Mouse (Mus musculus) heart, embryonic 10.5 days (tissue): ENCODE results near the gene Rnf187. TPM values are rescaled to one million over a fixed set of nuclear protein-coding genes. Genes with fewer than 3 reads are reported as not detected.

Experiments used
- DNase-seq: peaks from one replicate; pipeline ENCODE4 v3.0.0-alpha.2; 2017; ENCODE audit warnings: low spot score
- H3K27ac ChIP-seq: fragments of 300-500 bp; sonication (generic); 2 replicates; pipeline ENCODE4 v1.5.1; 2016; ENCODE audit warnings: mild to moderate bottlenecking
- H3K27me3 ChIP-seq: fragments of 300-500 bp; sonication (generic); 2 replicates; pipeline ENCODE4 v1.6.1; 2016; ENCODE audit warnings: mild to moderate bottlenecking; ENCODE audit not compliant: poor library complexity, insufficient read depth, severe bottlenecking
- H3K36me3 ChIP-seq: fragments of 300-500 bp; sonication (generic); 2 replicates; pipeline ENCODE4 v1.6.1; 2016; ENCODE audit warnings: mild to moderate bottlenecking, moderate library complexity
- H3K4me1 ChIP-seq: fragments of 300-500 bp; sonication (generic); 2 replicates; pipeline ENCODE4 v1.6.1; 2016; ENCODE audit warnings: mild to moderate bottlenecking
- H3K4me3 ChIP-seq: fragments of 300-500 bp; sonication (generic); 2 replicates; pipeline ENCODE4 v1.5.1; 2016; ENCODE audit warnings: mild to moderate bottlenecking, moderate library complexity
- H3K9me3 ChIP-seq: fragments of 300-500 bp; sonication (generic); 2 replicates; pipeline ENCODE4 v1.6.1; 2016; ENCODE audit warnings: mild to moderate bottlenecking, moderate library complexity
- WGBS: fragments of 180-500 bp; shearing (Covaris S2); methylation state at CpG from one replicate; pipeline ENCODE4 v1.1.7; 2016; 5-methylcytosine and 5-hydroxymethylcytosine counted together
- microRNA-seq: library from miRNA; unstranded; fragments of <30 nt; microRNA quantifications from one replicate; pipeline ENCODE4, GENCODE M21; 2017
- polyA plus RNA-seq: library from polyadenylated mRNA; unstranded; fragments of >200 nt; fragmentation: Nextera tagmentation; extraction: Ambion mirVana; gene quantifications from 2 replicates; pipeline ENCODE4 v1.2.1, GENCODE M21; 2016

Gene Rnf187
- polyA plus RNA-seq, 1 experiment from 2014 or later, result 213 TPM

GRCm38 (mm10) chr11:58903511-58904409 is 35.0 kb downstream of the Rnf187 start, which contains the start of gene Zfp39:
Zfp39 (minus strand) TSS chr11:58904225.
- H3K4me3 ChIP-seq, result peak within 1 kb of the TSS; percentile 88
- peak within 1 kb of the TSS; percentile 96 for H3K27ac ChIP-seq
- no peaks in the 10 kb centered on the region for H3K27me3 ChIP-seq
- H3K9me3 ChIP-seq, result no peaks in the 10 kb centered on the region
- H3K4me1 ChIP-seq, result peaks cover 21% of the 10 kb centered on the region
- DNase-seq, result peak; percentile 98
- peaks cover 25% of the 10 kb centered on the region for H3K36me3 ChIP-seq
- WGBS, result under 1% methylated on average over 40 of the region's 40 CpGs

GRCm38 (mm10) chr11:58901080-58901479 is 37.6 kb downstream of the Rnf187 start:
- no peaks in the 10 kb centered on the region for H3K9me3 ChIP-seq
- no peak for DNase-seq
- H3K27me3 ChIP-seq, result no peaks in the 10 kb centered on the region
- no peak overlapping the region for H3K4me3 ChIP-seq
- peaks cover 42% of the 10 kb centered on the region for H3K36me3 ChIP-seq
- H3K4me1 ChIP-seq, result peaks cover 21% of the 10 kb centered on the region
- H3K27ac ChIP-seq, result no peak overlapping the region

DNA sequence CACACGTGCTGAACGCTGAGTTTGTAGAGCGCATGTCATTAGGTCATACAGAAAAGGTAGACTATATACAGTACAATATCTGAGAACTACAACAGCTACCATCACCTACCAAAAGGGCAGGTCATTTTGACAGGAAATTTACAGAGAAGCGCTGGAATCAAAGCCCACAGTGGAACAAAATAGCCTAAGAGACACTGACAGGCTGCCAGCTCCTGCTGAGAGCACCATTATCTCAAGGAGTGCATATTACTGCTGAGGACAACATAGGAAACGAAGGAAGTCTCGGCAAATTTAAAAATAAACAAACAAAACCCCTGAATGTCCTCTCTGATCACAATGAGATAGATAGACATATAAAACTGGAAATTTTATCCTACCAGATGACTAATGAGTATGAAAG is 41.2 kb downstream of the Rnf187 start:
- WGBS, result 80% methylated on average over 6 of the region's 6 CpGs
- DNase-seq, result no peak
- Histone ChIP-seq H3K4me1 (no peaks in the 10 kb centered on the region), H3K9me3 (no peaks in the 10 kb centered on the region), H3K4me3 (no peak overlapping the region), H3K27ac (no peak overlapping the region), H3K27me3 (no peaks in the 10 kb centered on the region), H3K36me3 (peaks cover 65% of the 10 kb centered on the region)

DNA sequence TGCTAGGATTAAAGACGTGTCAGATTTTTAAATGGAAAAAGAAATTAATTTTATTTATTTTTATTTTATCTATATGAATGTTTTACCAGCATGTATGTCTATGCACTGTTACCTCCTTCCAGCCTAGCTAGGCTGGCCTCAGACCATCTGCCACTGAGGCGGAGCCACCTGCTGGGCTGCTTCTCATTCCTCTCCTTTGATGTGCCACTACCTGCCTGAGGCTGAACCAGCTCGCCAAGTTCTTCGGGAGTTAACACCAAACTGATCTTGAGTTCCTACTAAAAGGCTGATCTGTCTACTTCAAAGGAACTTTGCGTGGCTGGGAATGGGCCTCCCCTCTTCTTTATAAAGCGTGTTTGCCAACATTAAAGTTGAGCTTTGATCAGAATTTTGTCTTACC is 44.3 kb downstream of the Rnf187 start:
- no peaks in the 10 kb centered on the region for H3K9me3 ChIP-seq
- no peaks in the 10 kb centered on the region for H3K27me3 ChIP-seq
- H3K4me1 ChIP-seq, result no peaks in the 10 kb centered on the region
- H3K27ac ChIP-seq, result no peak overlapping the region
- 80% methylated on average over 6 of the region's 6 CpGs for WGBS
- no peak overlapping the region for H3K4me3 ChIP-seq
- DNase-seq, result no peak
- peaks cover 75% of the 10 kb centered on the region for H3K36me3 ChIP-seq

DNA sequence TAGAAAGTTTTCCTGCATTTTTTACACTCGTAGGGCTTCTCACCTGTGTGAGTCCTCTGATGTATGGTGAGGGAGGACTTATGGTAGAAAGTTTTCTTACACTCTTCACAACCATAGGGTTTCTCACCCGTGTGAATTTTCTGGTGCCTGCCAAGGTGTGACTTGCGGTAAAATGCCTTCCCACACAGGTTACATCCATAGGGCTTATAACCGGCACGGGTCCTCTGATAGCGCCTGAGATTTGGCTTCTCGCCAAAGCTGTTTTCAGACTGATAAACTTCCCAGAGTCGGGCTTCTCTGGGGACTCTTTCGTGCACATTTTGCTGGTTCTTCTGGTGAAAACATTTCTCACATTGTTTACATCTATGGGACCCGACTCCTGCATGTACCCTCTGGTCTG is 48.2 kb downstream of the Rnf187 start:
- Histone ChIP-seq H3K4me3 (no peak overlapping the region), H3K27me3 (no peaks in the 10 kb centered on the region), H3K4me1 (no peaks in the 10 kb centered on the region), H3K36me3 (peaks cover 50% of the 10 kb centered on the region), H3K27ac (no peak overlapping the region), H3K9me3 (no peaks in the 10 kb centered on the region)
- WGBS, result 87% methylated on average over 10 of the region's 10 CpGs
- no peak for DNase-seq

GRCm38 (mm10) chr11:58883756-58884155 is 55.0 kb downstream of the Rnf187 start:
- Histone ChIP-seq H3K4me3 (no peak overlapping the region), H3K9me3 (no peaks in the 10 kb centered on the region), H3K27ac (no peak overlapping the region), H3K4me1 (no peaks in the 10 kb centered on the region), H3K36me3 (peaks cover 36% of the 10 kb centered on the region), H3K27me3 (no peaks in the 10 kb centered on the region)
- WGBS, result 83% methylated on average over 8 of the region's 8 CpGs
- DNase-seq, result no peak

Small RNA genes within 50 kb of the gene (microRNA-seq; reads per million reads assigned to microRNA genes)
- gene Gm44313, result not detected

Other genes with a start within 250 kb of the Rnf187 start
- gene Olfr319, start 239.8 kb downstream of the Rnf187 start, polyA plus RNA-seq, result not detected in 2 replicates
- gene Olfr318, start 214.9 kb downstream of the Rnf187 start, polyA plus RNA-seq, result not detected in 2 replicates
- gene Olfr317, start 199.7 kb downstream of the Rnf187 start, polyA plus RNA-seq, result not detected in 2 replicates
- not detected in 2 replicates for gene Olfr316, start 186.2 kb downstream of the Rnf187 start, polyA plus RNA-seq
- gene Olfr315, start 165.7 kb downstream of the Rnf187 start, polyA plus RNA-seq, result not detected in 2 replicates
- not detected in 2 replicates for gene Olfr314, start 156.0 kb downstream of the Rnf187 start, polyA plus RNA-seq
- 1.0 and 1.4 TPM in 2 replicates for gene Fam183b, start 137.0 kb downstream of the Rnf187 start, polyA plus RNA-seq
- gene Olfr313, start 123.9 kb downstream of the Rnf187 start, polyA plus RNA-seq, result not detected in 2 replicates
- gene Olfr312, start 109.7 kb downstream of the Rnf187 start, polyA plus RNA-seq, result 0.04 TPM in 1 of 2 replicates, not detected in the other
- gene Olfr311, start 99.7 kb downstream of the Rnf187 start, polyA plus RNA-seq, result not detected in 2 replicates
- 4.4 and 7.4 TPM in 2 replicates for gene Gm12258, start 91.8 kb downstream of the Rnf187 start, polyA plus RNA-seq
- gene 2810021J22Rik, start 71.7 kb downstream of the Rnf187 start, polyA plus RNA-seq, result 4.1 and 8.1 TPM in 2 replicates
- gene Zfp39, start 34.7 kb downstream of the Rnf187 start, polyA plus RNA-seq, result 3.9 and 5.4 TPM in 2 replicates
- not detected in 2 replicates for gene Btnl10, start 21.0 kb downstream of the Rnf187 start, polyA plus RNA-seq
- gene Hist3h2ba, start 10.0 kb upstream of the Rnf187 start, polyA plus RNA-seq, result 4.8 and 9.8 TPM in 2 replicates
- 15.5 and 15.9 TPM in 2 replicates for gene Hist3h2a, start 15.8 kb upstream of the Rnf187 start, polyA plus RNA-seq
- 0.75 and 0.79 TPM in 2 replicates for gene Trim17, start 15.8 kb upstream of the Rnf187 start, polyA plus RNA-seq
- 24.0 and 31.4 TPM in 2 replicates for gene Trim11, start 39.2 kb upstream of the Rnf187 start, polyA plus RNA-seq
- 20.6 and 36.7 TPM in 2 replicates for gene Obscn, start 197.5 kb upstream of the Rnf187 start, polyA plus RNA-seq
- 7.8 and 9.2 TPM in 2 replicates for gene Iba57, start 224.8 kb upstream of the Rnf187 start, polyA plus RNA-seq
- not detected in 2 replicates for gene Gjc2, start 244.3 kb upstream of the Rnf187 start, polyA plus RNA-seq